Mouse (Mus musculus): Measurements from ENCODE around the gene Hyal3. TPM values are rescaled to one million over a fixed set of nuclear protein-coding genes. Genes with fewer than 3 reads are reported as not detected.
A peak's percentile ranks its signal among the peaks of the same experiment; 100 is the strongest.
"Not testable (repeated sequence)": the region's sequence is repeated elsewhere in the genome, so short reads cannot be mapped to it uniquely, and the experiment has no call there.

Hyal3 gene
- total RNA-seq, 2 experiments from 2014 or later: 1.3 to 1.8 TPM

DNA sequence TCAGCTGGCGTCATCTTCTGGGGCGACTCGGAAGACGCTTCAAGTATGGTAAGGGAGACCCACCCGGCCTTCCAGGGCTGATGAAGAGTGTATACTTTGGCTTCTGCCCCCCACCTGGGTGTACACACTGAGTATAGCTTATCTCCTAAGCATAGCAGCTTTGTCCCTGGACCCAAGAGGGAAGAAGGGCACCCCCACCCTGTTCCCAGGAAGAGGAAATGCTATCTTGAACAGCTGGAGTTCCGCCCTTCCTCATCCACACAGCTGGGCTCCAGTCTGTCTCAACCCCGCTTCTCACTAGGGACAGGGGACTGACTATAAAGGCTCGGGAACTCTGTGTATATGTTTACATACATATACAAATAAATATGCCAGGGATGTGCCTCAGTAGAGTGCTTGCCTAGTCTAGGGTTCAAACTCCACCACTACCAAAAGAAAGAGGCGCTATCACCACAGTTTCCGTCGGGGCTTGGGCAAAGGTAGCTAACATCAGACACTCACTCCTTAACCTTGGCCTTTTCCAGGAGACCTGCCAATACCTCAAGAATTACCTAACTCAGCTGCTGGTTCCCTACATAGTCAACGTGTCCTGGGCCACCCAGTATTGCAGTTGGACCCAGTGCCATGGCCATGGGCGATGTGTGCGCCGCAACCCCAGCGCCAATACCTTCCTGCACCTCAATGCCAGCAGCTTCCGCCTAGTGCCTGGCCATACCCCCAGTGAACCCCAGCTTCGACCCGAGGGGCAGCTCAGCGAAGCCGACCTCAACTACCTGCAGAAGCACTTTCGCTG lies 8.9 kb upstream of the Hyal3 start:
- no peak for DNase-seq

DNA sequence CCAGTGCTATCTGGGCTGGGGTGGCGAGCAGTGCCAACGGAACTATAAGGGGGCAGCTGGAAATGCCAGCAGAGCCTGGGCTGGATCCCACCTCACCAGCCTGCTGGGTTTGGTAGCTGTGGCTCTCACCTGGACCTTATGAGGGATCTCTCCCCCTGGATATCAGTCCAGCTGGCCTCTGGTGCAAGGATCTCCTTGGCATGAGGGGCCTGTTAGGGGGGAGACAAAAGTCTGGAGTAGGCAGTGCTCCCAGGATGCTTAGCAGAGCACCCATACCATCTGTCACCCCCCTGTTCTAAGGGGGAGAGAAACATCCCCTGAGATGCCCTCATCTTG lies 8.3 kb upstream of the Hyal3 start:
- DNase-seq: no peak

DNA sequence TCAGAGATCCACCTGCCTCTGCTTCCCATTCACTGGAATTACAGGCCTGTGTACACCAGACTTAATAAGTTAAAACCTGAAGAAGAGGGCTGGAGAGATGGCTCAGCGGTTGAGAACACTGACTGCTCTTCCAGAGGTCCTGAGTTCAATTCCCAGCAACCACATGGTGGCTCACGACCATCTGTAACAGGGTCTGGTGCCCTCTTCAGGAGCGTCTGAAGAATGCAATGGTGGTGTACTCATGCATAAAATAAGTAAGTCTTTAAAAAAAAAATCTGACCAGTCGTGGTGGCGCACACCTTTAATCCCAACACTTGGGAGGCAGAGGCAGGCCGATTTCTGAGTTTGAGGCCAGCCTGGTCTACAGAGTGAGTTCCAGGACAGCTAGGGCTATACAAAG lies 6.8 kb upstream of the Hyal3 start:
- DNase-seq: not testable (repeated sequence)

DNA sequence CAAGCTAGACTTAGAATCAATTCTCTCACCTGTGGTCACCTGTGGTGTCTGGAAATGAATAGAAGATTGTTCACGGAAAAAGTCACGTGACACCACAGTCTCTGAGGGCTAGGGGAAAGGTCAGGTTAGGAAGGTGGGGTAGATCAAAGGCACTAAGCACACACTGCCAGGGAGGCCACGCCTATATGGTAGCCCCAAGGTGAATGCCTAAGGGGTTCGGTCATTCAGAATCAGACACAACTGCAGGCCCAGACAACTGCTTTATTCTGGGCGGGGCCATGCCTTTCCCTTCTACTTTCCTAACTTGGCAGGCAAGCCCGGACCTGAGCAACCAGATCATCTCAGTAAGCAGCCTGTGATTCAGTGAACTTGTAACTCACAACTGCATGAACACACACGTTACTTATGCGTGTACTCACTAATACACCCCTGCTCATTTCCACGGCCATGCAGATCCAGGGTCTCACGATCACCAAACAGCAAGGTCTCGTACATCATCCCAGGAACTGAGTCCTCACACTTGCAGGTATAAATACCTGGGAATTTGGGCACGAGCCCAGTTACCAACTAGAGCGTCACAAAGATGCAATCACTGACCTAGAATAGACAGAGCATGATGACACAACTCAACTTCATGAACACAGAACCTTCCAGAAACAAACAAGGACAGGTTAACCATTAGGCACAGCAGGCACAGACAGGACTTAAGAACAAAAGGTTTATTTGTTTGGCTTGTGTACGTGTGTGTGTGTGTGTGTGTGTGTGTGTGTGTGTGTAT lies 4.8 kb upstream of the Hyal3 start:
- DNase-seq: no peak

DNA sequence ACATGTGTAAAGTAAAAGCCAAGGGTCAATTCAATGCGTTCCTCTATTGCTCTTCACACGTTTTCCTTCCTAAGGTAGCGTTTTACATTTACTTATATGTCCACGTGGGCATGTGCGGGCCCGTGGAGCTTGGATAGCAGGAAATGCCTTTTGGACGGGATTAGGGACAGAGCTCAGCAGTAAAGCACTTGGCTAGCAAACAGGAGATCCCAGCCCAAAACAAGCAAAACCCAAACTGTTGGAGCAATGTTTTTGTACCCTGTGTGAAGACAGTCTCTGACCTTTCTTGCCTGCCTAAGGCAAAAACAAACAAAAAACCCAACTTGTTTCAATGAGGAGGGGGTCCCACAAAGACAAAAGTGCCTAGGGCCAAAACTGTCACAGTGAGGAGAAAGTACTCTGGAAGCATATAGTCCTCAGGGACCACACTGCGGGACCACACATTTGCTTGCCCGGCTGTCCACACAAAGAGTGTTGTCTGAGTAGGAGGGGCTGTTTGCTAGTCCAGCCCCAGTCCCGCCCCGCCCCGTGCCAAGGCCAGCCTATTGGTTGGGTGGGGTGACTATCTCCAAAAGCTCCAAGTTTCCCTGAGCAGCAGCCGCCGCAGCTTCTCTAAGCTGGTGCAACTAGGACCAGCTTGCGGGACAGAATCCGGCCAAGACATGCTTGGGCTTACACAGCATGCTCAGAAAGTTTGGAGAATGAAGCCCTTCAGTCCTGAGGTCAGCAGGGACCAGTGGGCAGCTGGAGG lies 4.1 kb upstream of the Hyal3 start, which contains the start of gene Hyal1:
Gene Hyal1 (plus strand): TSS at position 571 of the 751 bp plus-strand sequence.
- peak; percentile 47 to 49 for DNase-seq

DNA sequence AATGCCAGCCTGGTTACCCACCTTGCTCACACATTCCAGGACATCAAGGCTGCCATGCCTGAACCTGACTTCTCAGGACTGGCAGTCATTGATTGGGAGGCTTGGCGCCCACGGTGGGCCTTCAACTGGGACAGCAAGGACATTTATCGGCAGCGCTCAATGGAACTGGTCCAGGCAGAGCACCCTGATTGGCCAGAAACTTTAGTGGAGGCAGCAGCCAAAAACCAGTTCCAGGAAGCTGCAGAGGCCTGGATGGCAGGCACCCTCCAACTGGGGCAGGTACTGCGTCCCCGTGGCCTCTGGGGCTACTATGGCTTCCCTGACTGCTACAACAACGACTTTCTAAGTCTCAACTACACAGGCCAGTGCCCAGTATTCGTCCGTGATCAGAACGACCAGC lies 2.7 kb upstream of the Hyal3 start:
- DNase-seq: no peak

DNA sequence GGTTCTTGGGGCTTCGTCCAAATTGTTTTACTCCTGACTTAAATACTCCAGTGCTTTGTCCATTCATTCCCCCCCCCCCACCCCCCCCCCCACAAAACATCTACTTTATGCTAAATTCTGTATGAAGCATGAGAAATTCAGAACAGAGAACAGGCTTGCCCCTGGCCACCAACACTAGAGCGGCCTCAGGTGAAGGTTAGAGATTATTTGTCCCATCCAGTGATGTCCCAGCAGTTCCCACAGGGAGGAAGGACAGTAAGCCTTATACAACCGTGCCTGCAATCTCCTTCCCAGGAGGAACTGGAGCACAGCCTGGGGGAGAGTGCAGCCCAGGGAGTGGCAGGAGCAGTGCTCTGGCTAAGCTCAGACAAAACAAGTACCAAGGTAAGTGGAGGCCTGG lies 2.0 kb upstream of the Hyal3 start, which contains the start of gene Naa80:
Gene Naa80 (plus strand): TSS at position 301 of the 400 bp plus-strand sequence.
- DNase-seq: no peak

DNA sequence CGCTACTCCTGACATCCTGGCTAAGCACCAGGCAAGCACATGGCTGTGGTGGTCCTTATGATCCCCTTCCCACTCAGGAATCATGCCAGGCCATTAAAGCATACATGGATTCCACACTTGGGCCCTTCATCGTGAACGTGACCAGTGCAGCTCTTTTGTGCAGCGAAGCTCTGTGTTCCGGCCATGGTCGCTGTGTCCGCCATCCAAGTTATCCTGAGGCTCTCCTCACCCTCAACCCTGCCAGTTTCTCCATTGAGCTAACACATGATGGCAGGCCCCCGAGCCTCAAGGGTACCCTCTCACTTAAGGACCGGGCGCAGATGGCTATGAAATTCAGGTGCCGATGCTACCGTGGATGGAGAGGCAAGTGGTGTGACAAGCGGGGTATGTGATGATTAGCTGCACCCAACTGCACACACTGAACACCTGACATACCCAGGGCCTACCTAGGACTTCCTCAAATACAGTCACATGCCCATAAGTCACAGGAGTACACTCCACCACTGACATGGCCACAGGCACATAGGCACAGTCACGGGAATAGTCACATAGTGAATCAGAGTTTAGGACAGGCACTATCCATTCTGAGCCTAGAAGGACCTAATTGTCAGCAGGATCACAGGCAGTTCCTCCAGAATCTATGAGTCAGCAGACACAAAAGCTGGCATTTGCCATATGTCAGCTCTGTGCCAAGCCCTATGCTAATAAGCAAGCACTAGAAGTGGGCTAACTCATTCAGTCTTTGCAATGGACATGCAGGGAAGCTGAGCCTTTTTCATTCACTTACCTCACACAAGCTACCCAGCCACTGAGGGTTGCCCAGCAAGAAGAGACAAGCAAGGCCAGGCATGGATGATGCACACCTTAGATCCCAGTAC lies 1.4 kb upstream of the Hyal3 start:
- no peak for DNase-seq

DNA sequence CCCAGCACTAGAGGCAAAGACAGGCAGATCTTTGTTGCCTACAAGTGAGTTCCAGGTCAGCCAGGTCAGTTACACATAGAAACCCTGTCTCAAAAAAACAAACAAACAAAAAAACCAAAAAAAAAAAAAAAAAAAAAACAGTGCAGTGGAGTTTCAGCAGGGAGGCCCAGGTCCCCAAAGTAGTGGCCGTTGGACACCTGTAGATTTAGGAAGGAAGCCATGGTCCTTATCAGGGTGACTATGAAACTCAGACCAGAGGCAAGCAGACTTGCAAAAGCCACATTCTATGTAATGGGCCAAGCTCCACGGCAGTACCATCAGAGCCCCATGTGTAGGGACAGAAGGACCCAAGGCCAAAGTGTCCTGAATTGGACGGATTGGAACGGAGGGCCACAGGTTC lies 966 bp downstream of the Hyal3 start:
- DNase-seq: no peak

DNA sequence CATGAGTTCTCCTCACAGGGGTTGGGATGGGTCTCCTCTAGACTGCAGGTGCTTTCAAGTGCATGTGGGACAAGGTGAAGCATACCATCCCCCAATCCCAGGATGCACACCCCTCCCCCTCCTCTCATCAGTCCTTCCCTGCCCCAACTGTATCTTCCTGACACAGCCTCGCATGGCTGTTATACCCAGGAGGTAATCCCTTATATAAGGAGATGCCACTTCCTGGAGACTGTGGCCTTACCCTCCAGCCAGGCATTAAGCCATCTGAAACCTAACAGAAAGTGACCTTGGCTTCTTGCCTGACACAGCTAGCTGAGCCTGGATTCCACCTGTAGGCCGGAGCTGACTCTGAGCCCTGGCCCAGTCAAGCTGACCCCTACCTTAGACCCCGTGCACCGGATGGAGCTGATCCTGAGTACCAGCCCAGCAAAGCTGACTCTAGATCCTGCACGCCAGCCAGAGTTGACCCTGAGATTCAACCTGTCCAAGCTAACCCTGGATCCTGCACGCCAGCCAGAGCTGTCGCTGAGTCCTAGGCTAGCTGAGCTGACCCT lies 2.0 kb downstream of the Hyal3 start:
- DNase-seq: peak in 1 of 2 experiments; percentile 1

DNA sequence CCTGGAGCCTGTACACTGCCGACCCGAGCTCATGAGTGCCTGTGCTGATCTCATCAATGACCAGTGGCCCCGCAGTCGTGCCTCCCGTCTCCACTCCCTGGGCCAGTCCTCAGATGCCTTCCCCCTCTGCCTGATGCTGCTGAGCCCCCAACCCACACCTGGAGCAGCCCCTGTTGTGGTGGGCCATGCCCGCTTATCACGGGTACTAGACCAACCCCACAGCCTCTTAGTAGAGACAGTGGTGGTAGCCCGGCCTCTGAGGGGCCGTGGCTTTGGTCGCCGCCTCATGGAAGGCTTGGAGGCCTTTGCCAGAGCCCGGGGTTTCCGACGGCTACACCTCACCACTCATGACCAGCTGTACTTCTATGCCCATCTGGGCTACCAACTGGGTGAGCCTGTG lies 2.6 kb downstream of the Hyal3 start:
- peak in 1 of 2 experiments; percentile 1 for DNase-seq

DNA sequence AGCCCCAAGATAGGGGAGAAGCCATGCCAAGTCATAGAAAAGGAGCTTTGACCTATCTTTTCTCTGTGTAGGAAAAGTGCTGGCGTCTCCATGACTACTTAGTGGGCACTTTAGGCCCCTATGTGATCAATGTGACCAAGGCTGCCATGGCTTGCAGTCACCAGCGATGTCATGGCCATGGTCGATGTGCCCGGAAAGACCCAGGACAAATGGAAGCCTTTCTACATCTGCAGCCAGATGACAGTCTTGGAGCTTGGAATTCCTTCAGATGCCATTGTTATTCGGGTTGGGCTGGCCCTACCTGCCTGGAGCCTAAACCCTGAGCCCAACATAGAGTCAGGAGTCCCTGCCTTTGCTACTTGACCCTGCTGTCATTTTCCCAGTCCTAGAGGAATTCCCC lies 5.9 kb downstream of the Hyal3 start:
- no peak for DNase-seq

DNA sequence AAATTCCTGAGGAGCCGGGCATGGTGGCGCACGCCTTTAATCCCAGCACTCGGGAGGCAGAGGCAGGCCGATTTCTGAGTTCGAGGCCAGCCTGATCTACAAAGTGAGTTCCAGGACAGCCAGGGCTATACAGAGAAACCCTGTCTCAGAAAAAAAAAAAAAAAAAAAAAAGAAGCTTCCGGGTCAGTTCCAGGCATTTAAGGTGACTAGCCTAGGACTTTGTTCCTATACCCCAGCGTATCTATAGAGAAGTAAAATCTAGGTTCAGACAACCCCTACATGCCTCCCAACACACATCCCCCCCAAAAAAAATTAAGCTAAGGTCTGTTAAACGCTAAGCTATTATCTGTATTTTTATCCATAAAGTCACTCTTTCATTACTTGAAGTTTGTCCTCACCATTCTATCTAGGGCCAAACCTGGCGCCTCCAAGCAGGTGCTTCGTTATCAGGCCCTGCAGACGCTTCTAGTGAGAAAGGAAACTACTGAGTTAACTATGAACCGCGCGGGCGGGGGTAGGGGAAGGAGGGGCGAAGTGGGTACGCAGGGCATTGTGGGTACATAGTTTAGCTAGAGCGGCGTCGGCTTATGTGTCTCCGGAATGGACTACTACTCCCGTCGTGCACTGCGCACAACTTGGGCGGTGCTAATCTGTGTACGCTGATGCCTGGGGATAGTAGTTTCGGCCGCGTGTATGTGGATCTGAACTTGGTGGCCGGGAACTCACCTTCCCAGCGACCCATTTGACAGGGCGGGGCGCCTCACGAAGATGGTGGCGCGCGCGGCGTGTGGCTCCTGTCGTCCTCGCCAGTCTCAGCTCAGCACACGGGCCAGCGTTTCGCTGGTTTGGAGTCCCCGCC lies 6.6 kb downstream of the Hyal3 start, which contains the start of gene Ifrd2:
Gene Ifrd2 (plus strand): TSS at position 669 of the 859 bp plus-strand sequence.
- peak; percentile 97 to 98 for DNase-seq

DNA sequence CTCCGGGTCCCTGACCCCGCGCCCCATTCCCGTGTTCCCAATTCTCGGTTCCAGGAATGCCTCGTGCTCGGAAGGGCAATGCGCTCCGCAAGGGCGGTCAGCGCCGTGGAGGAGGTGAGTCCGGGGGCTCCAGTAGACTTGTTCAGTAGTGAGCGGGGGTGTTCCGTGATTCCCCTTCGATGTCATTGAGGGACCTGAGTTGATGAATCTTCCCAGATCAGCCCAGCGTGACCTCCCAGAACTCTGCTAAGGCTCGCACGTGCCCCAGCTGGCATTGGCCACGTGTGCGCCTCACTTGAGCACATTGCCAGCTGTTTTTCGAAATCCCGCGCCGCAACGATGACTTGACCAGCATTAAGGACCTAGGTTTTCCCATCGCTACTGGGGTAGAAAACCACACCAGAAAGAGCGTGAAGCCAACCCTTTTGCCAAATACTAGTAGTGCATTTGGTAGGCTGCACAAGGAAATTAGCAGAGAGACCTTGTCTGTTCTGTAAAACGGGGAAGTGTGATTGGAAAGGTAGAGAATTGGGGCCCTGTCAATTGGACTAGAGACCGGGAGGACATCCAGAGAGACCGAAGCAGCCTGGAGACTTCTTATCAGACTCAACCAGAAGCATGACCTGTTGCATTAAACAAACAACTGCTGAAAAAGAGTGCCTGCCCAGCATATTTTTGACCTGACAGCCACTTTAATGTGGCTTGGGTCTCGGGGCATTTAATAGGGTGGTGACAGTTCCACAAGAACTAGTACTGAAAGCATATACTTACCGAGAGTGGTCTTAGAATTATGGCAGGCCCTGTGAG lies 7.4 kb downstream of the Hyal3 start:
- DNase-seq: no peak

DNA sequence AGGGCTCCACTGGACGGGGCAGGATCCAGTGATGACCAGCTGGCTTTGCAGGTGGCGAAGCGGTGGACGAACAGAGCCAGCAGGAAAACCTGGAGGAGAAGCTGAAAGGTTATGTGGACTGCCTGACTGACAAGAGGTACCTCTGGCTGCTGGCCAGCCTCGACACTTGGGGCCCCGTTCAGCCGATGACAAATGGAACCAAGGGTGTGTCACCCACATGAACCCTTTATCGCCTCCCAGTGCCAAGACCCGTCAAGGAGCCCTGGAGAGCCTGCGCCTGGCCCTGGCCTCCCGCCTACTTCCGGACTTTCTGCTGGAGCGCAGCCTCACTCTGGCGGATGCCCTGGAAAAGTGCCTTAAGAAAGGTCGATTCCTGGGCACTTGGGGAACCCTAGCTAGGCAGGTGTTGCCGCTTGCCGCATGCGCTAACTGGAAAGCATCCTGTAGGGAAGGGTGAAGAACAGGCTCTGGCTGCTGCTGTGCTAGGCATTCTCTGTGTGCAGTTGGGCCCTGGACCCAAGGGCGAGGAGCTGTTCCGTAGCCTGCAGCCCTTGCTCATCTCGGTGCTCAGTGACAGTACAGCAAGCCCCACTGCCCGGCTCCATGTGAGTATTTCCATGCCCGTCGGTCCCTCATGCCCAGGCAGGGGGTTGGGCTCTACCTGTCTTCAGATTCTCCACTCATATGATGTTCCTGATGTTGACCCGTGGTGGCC lies 9.6 kb downstream of the Hyal3 start:
- DNase-seq: no peak

DNA sequence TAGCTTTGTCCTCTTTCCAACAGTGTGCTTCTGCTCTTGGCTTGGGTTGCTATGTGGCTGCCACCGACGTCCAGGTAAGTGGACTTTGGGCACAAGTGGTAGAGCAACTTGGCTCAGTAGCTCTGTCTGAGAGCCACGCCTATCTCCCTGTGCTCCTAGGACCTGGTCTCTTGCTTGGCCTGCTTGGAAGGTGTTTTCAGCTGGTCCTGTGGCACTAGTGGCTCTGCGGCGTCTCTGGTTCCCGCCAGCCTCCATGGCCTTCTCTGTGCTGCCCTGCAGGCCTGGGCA lies 10.1 kb downstream of the Hyal3 start:
- DNase-seq: no peak

DNA sequence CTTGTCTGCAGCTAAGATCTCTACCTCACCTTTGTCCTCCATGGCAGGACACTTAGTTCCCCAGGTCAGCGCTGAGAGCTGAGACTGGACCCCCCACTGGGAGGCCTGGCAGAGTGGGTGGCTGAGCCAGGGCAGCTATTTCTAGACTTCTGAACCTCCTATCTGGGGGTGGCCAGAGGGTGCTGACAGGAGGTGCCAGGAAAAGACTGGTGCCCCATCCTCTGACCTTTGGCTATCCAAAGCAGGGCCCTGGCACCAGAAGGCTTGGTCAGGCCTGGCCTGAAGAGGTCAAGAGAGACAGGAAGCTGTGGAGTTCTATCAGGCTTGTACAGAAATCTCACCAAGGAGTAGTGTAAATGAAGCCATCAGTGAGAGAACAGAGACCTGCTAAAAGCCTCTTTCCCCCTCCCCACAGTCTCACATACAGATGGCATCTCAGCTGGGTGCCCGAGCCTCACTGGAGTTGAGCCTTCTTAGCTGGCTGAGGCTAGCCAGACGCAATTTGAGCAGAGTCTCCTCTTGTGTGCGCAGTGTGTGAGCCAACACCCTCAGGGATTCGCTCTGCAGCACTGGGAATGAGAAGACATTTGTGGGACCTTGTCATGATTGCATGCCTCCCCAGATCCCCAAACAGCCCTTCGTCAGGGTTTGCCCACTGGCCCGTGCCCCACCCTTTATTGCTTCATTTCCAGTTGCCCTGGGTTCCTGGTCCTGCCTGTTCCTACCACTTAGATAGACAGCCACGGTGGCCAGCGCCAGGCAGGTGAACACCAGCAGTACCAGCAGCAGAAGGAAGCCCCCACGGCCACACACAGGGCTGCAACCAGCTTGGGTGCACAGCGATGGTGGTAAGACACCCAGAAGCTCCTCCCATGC lies 12.7 kb downstream of the Hyal3 start:
- DNase-seq: no peak
